Mouse (Mus musculus) heart, postnatal 0 days (tissue): ENCODE measurements around the gene Sema6d. TPM values are rescaled to one million over a fixed set of nuclear protein-coding genes. Genes with fewer than 3 reads are reported as not detected.

Experiments
- ATAC-seq: fragments of 200-750 bp; cut with Nextera tagmentation; 2 replicates; pipeline ENCODE4 v1.8.0; 2017; ENCODE audit warnings: low read depth, moderate number of reproducible peaks, moderate library complexity; ENCODE audit not compliant: insufficient read depth
- DNase-seq: peaks from one replicate; pipeline ENCODE4 v3.0.0-alpha.2; 2016; ENCODE audit warnings: low spot score
- H3K27ac ChIP-seq: fragments of 300-500 bp; sonication (generic); 2 replicates; pipeline ENCODE4 v1.5.1; 2014; ENCODE audit warnings: low read depth, mild to moderate bottlenecking
- H3K27me3 ChIP-seq: fragments of 300-500 bp; sonication (generic); 2 replicates; pipeline ENCODE4 v1.6.1; 2014; ENCODE audit warnings: low read length, mixed read lengths; ENCODE audit not compliant: control insufficient read depth, insufficient read depth
- H3K36me3 ChIP-seq: fragments of 300-500 bp; sonication (generic); replicated peaks from 2 replicates; pipeline ENCODE4 v1.6.1; 2014; ENCODE audit warnings: low read length, mixed read lengths; ENCODE audit not compliant: control insufficient read depth, insufficient read depth
- H3K4me1 ChIP-seq: fragments of 300-500 bp; sonication (generic); 2 replicates; pipeline ENCODE4 v1.6.1; 2014; ENCODE audit warnings: antibody characterized with exemption; ENCODE audit not compliant: control insufficient read depth, insufficient read depth
- H3K4me2 ChIP-seq: fragments of 300-500 bp; sonication (generic); 2 replicates; pipeline ENCODE4 v1.6.1; 2014; ENCODE audit warnings: low read depth, mild to moderate bottlenecking, low read length, moderate library complexity
- H3K4me3 ChIP-seq: fragments of 300-500 bp; sonication (generic); 2 replicates; pipeline ENCODE4 v1.5.1; 2014; ENCODE audit warnings: low read depth, low read length
- H3K9ac ChIP-seq: fragments of 300-500 bp; sonication (generic); replicated peaks from 2 replicates; pipeline ENCODE4 v1.6.1; 2014; ENCODE audit warnings: low read depth, low read length, mixed read lengths
- H3K9me3 ChIP-seq: fragments of 300-500 bp; sonication (generic); replicated peaks from 2 replicates; pipeline ENCODE4 v1.6.1; 2016; ENCODE audit warnings: low read length; ENCODE audit not compliant: control insufficient read depth
- CTCF ChIP-seq: IDR thresholded peaks from 2 replicates; pipeline ENCODE4 v1.5.1; 2016; ENCODE audit warnings: antibody characterized with exemption, control low read depth, low read depth
- EP300 ChIP-seq: IDR thresholded peaks from 2 replicates; pipeline ENCODE4 v1.6.1; 2016; ENCODE audit warnings: antibody characterized with exemption, low read depth
- WGBS: fragments of 180-500 bp; shearing (Covaris S2); extraction: QIAGEN DNeasy Blood & Tissue Kit; methylation state at CpG from one replicate; pipeline ENCODE4 v1.1.7; 2014; 5-methylcytosine and 5-hydroxymethylcytosine counted together
- polyA plus RNA-seq: library from polyadenylated mRNA; unstranded; fragments of >200 nt; fragmentation: Nextera tagmentation; extraction: Ambion mirVana; gene quantifications from 2 replicates; pipeline ENCODE4 v1.2.1, GENCODE M21; 2015
- total RNA-seq: library from RNA; depleted of rRNA; stranded (reverse); fragments of >200 nt; gene quantifications from 2 replicates; pipeline ENCODE4 v1.2.3, GENCODE M21; 2014; ENCODE audit warnings: low replicate concordance

Sema6d gene
- total and polyA plus RNA-seq, 2 experiments from 2014 or later, result 8.7 to 28.8 TPM

DNA sequence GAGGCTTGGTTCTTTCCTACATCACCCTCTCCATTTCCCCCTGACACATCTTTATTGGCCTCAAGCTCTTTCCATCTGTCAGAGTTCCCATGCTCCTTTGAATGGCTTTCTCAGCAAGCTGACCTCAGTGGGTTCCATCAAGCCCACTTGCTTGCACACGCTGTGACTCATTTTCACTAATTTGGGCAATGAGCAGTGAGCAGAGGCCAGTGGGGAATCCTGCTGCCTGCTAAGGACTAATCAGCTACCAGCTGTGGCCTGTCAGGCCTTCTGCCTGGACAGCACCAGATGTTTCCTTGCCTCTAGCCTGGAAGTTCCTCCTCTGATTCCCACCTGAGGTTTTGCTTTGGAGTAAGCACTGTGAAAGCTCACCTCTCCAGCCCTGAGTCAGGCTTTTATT lies 168.3 kb downstream of the Sema6d start:
- no peaks in the 10 kb centered on the region for H3K4me1 ChIP-seq
- DNase-seq, result no peak
- H3K4me3 ChIP-seq, result no peak overlapping the region
- 52% methylated on average over 1 of the region's 1 CpGs for WGBS
- ATAC-seq, result no peak
- H3K27ac ChIP-seq, result no peak overlapping the region
- TF ChIP-seq EP300 (no peak), CTCF (no peak)
- H3K27me3 ChIP-seq, result no peaks in the 10 kb centered on the region
- no peak overlapping the region for H3K9ac ChIP-seq
- H3K4me2 ChIP-seq, result no peak overlapping the region
- no peaks in the 10 kb centered on the region for H3K36me3 ChIP-seq
- no peaks in the 10 kb centered on the region for H3K9me3 ChIP-seq

DNA sequence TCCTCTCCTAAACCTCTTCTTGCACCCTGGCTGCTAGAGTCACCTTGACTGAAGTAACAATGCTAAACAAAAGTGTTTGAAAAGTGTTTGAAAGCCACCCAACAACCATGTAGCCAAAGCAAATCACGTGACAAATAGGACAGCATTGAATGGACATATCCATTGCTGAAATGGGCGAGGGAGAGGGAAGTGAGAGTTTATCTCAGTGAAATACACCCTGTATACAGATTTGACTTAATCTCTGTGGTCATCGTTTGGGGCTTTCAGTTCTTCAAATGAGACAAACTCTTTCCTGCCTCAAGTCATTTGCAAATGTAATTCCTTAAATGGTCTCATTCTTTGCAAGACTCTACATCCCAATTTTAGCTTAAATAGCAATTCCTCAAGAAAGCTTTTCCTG lies 174.5 kb downstream of the Sema6d start:
- 79% methylated on average over 3 of the region's 3 CpGs for WGBS
- DNase-seq (no peak), ATAC-seq (no peak)
- Histone ChIP-seq H3K36me3 (no peaks in the 10 kb centered on the region), H3K9ac (no peak overlapping the region), H3K4me1 (no peaks in the 10 kb centered on the region), H3K4me2 (no peak overlapping the region), H3K4me3 (no peak overlapping the region), H3K9me3 (no peaks in the 10 kb centered on the region), H3K27me3 (no peaks in the 10 kb centered on the region), H3K27ac (no peak overlapping the region)
- TF ChIP-seq CTCF, result no peak
- no peak for TF ChIP-seq EP300

DNA sequence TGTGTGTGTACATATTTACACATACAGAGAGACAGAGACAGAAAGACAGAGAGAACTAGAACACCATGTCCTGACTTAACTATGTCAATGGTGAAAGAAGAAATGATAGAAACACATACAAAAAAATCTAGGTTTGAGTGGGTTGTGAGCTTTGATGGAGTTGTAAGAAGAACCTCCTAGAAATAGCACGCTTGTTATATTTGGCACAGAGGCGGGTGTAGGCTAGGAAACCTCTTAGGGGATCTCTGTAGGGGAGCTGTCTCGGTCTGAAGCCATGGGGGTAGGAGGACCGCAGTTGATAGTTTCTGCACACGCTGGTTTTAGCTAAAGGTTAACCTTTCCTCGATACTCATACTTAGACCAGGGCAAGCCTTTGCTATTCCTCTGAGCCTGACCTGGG lies 181.4 kb downstream of the Sema6d start:
- WGBS, result 49% methylated on average over 6 of the region's 6 CpGs
- DNase-seq, result no peak

DNA sequence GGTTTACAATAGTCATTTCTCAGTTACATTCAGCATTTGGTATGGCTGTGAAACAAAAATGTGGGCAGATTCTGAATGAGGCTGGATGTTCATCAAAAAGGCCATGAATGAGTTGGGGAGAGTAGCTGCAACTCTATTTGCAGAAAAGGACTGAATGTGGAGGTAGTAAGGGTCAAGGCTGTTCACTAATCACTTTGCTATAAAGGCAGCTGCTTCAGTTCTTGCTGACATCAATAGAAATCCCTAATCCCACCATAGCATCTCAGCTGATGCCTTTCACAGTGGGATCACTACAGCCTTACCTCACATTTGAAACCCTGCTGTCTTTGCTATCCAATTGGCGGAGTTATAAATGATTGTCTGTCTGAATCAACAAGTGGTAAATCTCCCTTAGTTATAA lies 187.7 kb downstream of the Sema6d start:
- Histone ChIP-seq H3K4me2 (no peak overlapping the region), H3K4me3 (no peak overlapping the region), H3K36me3 (no peaks in the 10 kb centered on the region), H3K27ac (no peak overlapping the region), H3K9ac (no peak overlapping the region), H3K4me1 (peaks cover 7% of the 10 kb centered on the region; the same call in 1 of the 2 replicates), H3K27me3 (no peaks in the 10 kb centered on the region), H3K9me3 (no peaks in the 10 kb centered on the region)
- DNase-seq (no peak), ATAC-seq (no peak)
- TF ChIP-seq EP300 (no peak), CTCF (no peak)
- 89% methylated on average over 1 of the region's 1 CpGs for WGBS

More for the DNA sequence above, 181.4 kb downstream of the Sema6d start:
- Histone ChIP-seq H3K27me3 (no peaks in the 10 kb centered on the region), H3K27ac (no peak overlapping the region), H3K4me1 (no peaks in the 10 kb centered on the region), H3K4me2 (no peak overlapping the region), H3K36me3 (no peaks in the 10 kb centered on the region), H3K4me3 (no peak overlapping the region), H3K9me3 (no peaks in the 10 kb centered on the region), H3K9ac (no peak overlapping the region)
- TF ChIP-seq EP300 (no peak), CTCF (no peak)
- no peak for ATAC-seq

DNA sequence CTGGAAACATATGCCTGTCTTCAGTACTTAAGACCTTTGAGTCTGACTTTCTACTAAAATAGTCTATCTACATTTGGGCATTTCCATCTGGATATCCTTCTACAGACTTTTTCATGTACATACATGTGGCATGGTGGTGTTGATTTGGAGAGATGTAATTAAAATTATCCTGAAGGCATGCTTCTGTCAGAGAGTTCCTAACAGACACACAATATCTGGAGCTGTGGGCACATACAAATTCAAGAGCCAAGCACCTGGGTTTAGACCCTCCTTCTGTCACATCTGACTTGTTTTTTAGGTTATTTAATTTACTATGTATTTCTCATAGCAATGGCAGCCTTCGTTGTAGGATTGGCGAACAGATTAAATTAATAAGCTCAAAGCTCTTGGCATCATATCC lies 195.3 kb downstream of the Sema6d start:
- ATAC-seq (no peak), DNase-seq (no peak)
- H3K9me3 ChIP-seq, result no peaks in the 10 kb centered on the region
- WGBS, result 94% methylated on average over 2 of the region's 2 CpGs
- no peaks in the 10 kb centered on the region for H3K36me3 ChIP-seq
- H3K27me3 ChIP-seq, result no peaks in the 10 kb centered on the region
- 0 out of 2 replicates have a peak, but pooled peaks cover 10% of the 10 kb centered on the region for H3K4me1 ChIP-seq
- H3K4me3 ChIP-seq, result no peak overlapping the region
- H3K9ac ChIP-seq, result no peak overlapping the region
- TF ChIP-seq EP300, result no peak
- TF ChIP-seq CTCF, result no peak
- no peak overlapping the region for H3K4me2 ChIP-seq
- H3K27ac ChIP-seq, result no peak overlapping the region

DNA sequence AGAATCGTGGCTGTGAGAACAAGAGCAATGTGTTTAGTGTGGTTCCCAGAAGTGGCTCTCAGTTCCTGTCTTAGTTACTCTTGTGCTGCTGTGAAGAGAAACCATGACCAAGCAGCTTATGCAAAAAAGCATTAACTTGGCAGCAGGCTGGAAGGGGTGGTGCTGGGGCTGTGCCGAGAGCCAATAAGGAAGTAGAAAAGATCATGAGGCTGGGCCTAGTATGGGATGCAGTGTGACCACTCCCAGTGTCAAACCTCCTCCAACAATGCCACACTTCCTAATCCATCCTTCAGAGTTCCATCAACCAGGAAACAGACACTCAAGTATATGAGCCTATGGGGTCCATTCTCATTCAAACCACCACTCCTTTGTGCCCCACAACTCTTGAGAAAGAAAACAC lies 199.6 kb downstream of the Sema6d start:
- no peak overlapping the region for H3K9ac ChIP-seq
- H3K27me3 ChIP-seq, result no peaks in the 10 kb centered on the region
- ATAC-seq, result no peak
- no peaks in the 10 kb centered on the region for H3K9me3 ChIP-seq
- WGBS, result 82% methylated on average over 2 of the region's 2 CpGs
- no peak overlapping the region for H3K4me3 ChIP-seq
- no peak for DNase-seq
- TF ChIP-seq CTCF, result no peak
- no peak for TF ChIP-seq EP300
- no peak overlapping the region for H3K4me2 ChIP-seq
- no peak overlapping the region for H3K27ac ChIP-seq
- no peaks in the 10 kb centered on the region for H3K36me3 ChIP-seq
- H3K4me1 ChIP-seq, result no peaks in the 10 kb centered on the region
